Mouse (Mus musculus): ENCODE data around the gene Ddc. TPM values are rescaled to one million over a fixed set of nuclear protein-coding genes. Genes with fewer than 3 reads are reported as not detected.

The Ddc gene
- polyA plus RNA-seq, 1 experiment, result 0.19 TPM

GRCm38 (mm10) chr11:11940833-11941681 lies 43.1 kb upstream of the Ddc start:
- H3K36me3 ChIP-seq (ENCODE audit: control insufficient read depth, insufficient read depth, low read length), result no peaks in the 10 kb centered on the region
- no peak overlapping the region for H3K4me3 ChIP-seq (ENCODE audit: control insufficient read depth, low read depth, low read length)
- TF ChIP-seq POLR2A (IDR thresholded peaks at IDR 0.05; ENCODE audit: control insufficient read depth, low read depth, low read length), result no peak
- no peak for TF ChIP-seq CTCF (IDR thresholded peaks at IDR 0.05; ENCODE audit: control insufficient read depth, insufficient read depth, insufficient replicate concordance, low read depth, low read length)
- no peaks in the 10 kb centered on the region for H3K27me3 ChIP-seq (ENCODE audit: control insufficient read depth, insufficient read depth, low read length)
- no peak overlapping the region for H3K27ac ChIP-seq (ENCODE audit: control insufficient read depth, insufficient read depth, low read depth, low read length)
- H3K4me1 ChIP-seq (ENCODE audit: control insufficient read depth, insufficient read depth, low read length), result no peaks in the 10 kb centered on the region

GRCm38 (mm10) chr11:11939611-11940010 lies 41.7 kb upstream of the Ddc start:
- Histone ChIP-seq H3K4me1 (ENCODE audit: control insufficient read depth, insufficient read depth, low read length) (no peaks in the 10 kb centered on the region), H3K27me3 (ENCODE audit: control insufficient read depth, insufficient read depth, low read length) (no peaks in the 10 kb centered on the region), H3K27ac (ENCODE audit: control insufficient read depth, insufficient read depth, low read depth, low read length) (no peak overlapping the region), H3K36me3 (ENCODE audit: control insufficient read depth, insufficient read depth, low read length) (no peaks in the 10 kb centered on the region), H3K4me3 (ENCODE audit: control insufficient read depth, low read depth, low read length) (no peak overlapping the region)
- TF ChIP-seq CTCF (IDR thresholded peaks at IDR 0.05; ENCODE audit: control insufficient read depth, insufficient read depth, insufficient replicate concordance, low read depth, low read length) (no peak), POLR2A (IDR thresholded peaks at IDR 0.05; ENCODE audit: control insufficient read depth, low read depth, low read length) (no peak)

GRCm38 (mm10) chr11:11938591-11938990 lies 40.6 kb upstream of the Ddc start:
- Histone ChIP-seq H3K4me1 (ENCODE audit: control insufficient read depth, insufficient read depth, low read length) (no peaks in the 10 kb centered on the region), H3K4me3 (ENCODE audit: control insufficient read depth, low read depth, low read length) (no peak overlapping the region), H3K36me3 (ENCODE audit: control insufficient read depth, insufficient read depth, low read length) (no peaks in the 10 kb centered on the region), H3K27me3 (ENCODE audit: control insufficient read depth, insufficient read depth, low read length) (no peaks in the 10 kb centered on the region), H3K27ac (ENCODE audit: control insufficient read depth, insufficient read depth, low read depth, low read length) (no peak overlapping the region)
- TF ChIP-seq CTCF (IDR thresholded peaks at IDR 0.05; ENCODE audit: control insufficient read depth, insufficient read depth, insufficient replicate concordance, low read depth, low read length), result no peak
- no peak for TF ChIP-seq POLR2A (IDR thresholded peaks at IDR 0.05; ENCODE audit: control insufficient read depth, low read depth, low read length)

GRCm38 (mm10) chr11:11937340-11938030 lies 39.5 kb upstream of the Ddc start:
- Histone ChIP-seq H3K27ac (ENCODE audit: control insufficient read depth, insufficient read depth, low read depth, low read length) (no peak overlapping the region), H3K4me1 (ENCODE audit: control insufficient read depth, insufficient read depth, low read length) (no peaks in the 10 kb centered on the region), H3K4me3 (ENCODE audit: control insufficient read depth, low read depth, low read length) (no peak overlapping the region), H3K36me3 (ENCODE audit: control insufficient read depth, insufficient read depth, low read length) (no peaks in the 10 kb centered on the region), H3K27me3 (ENCODE audit: control insufficient read depth, insufficient read depth, low read length) (no peaks in the 10 kb centered on the region)
- no peak for TF ChIP-seq POLR2A (IDR thresholded peaks at IDR 0.05; ENCODE audit: control insufficient read depth, low read depth, low read length)
- TF ChIP-seq CTCF (IDR thresholded peaks at IDR 0.05; ENCODE audit: control insufficient read depth, insufficient read depth, insufficient replicate concordance, low read depth, low read length), result no peak

- H3K27ac ChIP-seq (ENCODE audit: control insufficient read depth, insufficient read depth, low read depth, low read length), result no peak overlapping the region
- H3K27me3 ChIP-seq (ENCODE audit: control insufficient read depth, insufficient read depth, low read length), result no peaks in the 10 kb centered on the region
- no peak for TF ChIP-seq POLR2A (IDR thresholded peaks at IDR 0.05; ENCODE audit: control insufficient read depth, low read depth, low read length)
- no peak for TF ChIP-seq CTCF (IDR thresholded peaks at IDR 0.05; ENCODE audit: control insufficient read depth, insufficient read depth, insufficient replicate concordance, low read depth, low read length)
- no peaks in the 10 kb centered on the region for H3K4me1 ChIP-seq (ENCODE audit: control insufficient read depth, insufficient read depth, low read length)
- H3K4me3 ChIP-seq (ENCODE audit: control insufficient read depth, low read depth, low read length), result no peak overlapping the region
- no peaks in the 10 kb centered on the region for H3K36me3 ChIP-seq (ENCODE audit: control insufficient read depth, insufficient read depth, low read length)
Observed at GRCm38 (mm10) chr11:11934808-11935207, 36.9 kb upstream of the Ddc start.

GRCm38 (mm10) chr11:11932102-11932789 lies 34.3 kb upstream of the Ddc start:
- Histone ChIP-seq H3K4me3 (ENCODE audit: control insufficient read depth, low read depth, low read length) (no peak overlapping the region), H3K4me1 (ENCODE audit: control insufficient read depth, insufficient read depth, low read length) (no peaks in the 10 kb centered on the region), H3K27me3 (ENCODE audit: control insufficient read depth, insufficient read depth, low read length) (no peaks in the 10 kb centered on the region), H3K36me3 (ENCODE audit: control insufficient read depth, insufficient read depth, low read length) (no peaks in the 10 kb centered on the region), H3K27ac (ENCODE audit: control insufficient read depth, insufficient read depth, low read depth, low read length) (no peak overlapping the region)
- no peak for TF ChIP-seq POLR2A (IDR thresholded peaks at IDR 0.05; ENCODE audit: control insufficient read depth, low read depth, low read length)
- TF ChIP-seq CTCF (IDR thresholded peaks at IDR 0.05; ENCODE audit: control insufficient read depth, insufficient read depth, insufficient replicate concordance, low read depth, low read length), result no peak

GRCm38 (mm10) chr11:11931688-11932087 lies 33.7 kb upstream of the Ddc start:
- no peak overlapping the region for H3K27ac ChIP-seq (ENCODE audit: control insufficient read depth, insufficient read depth, low read depth, low read length)
- no peak overlapping the region for H3K4me3 ChIP-seq (ENCODE audit: control insufficient read depth, low read depth, low read length)
- no peak for TF ChIP-seq POLR2A (IDR thresholded peaks at IDR 0.05; ENCODE audit: control insufficient read depth, low read depth, low read length)
- TF ChIP-seq CTCF (IDR thresholded peaks at IDR 0.05; ENCODE audit: control insufficient read depth, insufficient read depth, insufficient replicate concordance, low read depth, low read length), result no peak
- H3K27me3 ChIP-seq (ENCODE audit: control insufficient read depth, insufficient read depth, low read length), result no peaks in the 10 kb centered on the region
- H3K4me1 ChIP-seq (ENCODE audit: control insufficient read depth, insufficient read depth, low read length), result no peaks in the 10 kb centered on the region
- no peaks in the 10 kb centered on the region for H3K36me3 ChIP-seq (ENCODE audit: control insufficient read depth, insufficient read depth, low read length)
